In the genomic region with DNA sequence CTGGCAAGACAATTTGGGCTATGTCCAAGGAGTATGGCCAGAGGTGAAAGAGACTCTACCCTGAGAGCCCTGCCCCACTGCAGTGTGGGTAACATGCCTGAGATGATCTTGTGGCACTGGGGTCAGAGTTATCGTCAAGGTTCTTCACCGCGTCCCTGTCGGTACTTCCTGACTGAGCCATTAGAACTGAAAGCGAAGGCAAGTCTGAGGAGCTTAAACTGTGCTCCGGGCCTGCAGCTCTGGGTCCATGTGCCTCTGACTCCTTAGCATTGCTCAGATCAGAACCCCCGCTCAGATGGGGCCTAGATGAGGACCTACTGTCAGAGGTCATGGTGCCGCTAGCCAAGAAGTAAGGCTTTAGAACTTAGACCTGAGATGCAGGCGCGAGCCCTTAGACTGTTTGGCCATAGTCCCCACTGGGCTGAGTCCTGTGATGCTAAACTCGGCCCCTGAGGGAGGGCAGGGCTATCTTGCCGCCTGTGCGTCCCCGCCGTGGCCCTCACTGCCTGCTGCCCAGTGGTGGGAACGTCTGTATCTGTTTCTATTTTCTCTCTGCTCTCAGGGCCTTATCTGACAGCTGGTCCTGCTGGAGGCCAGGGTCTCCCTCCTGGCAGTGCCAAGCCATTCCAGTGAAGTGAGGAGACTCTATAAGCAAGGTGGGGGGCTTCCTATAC, we compare ENCODE assay signal across 12 mouse cellular contexts. TPM values are rescaled to one million over a fixed set of nuclear protein-coding genes. Genes with fewer than 3 reads are reported as not detected.
DNase-seq lines count a peak whose midpoint lies in the region; ATAC-seq lines count a peak whose summit lies in the region.
"Had no signal": no experiment of that assay in that cellular context is flagged by ENCODE, and none has a peak within 500 bp of the region (broad histone marks: within the 10 kb centered on the region; RNA-seq: fewer than 3 reads in every experiment).

No protein-coding gene starts in this region.

- no peaks in the 10 kb centered on the region for H3K9me3 ChIP-seq in megakaryocyte, embryonic 14.5 days
- H3K9me3 ChIP-seq in heart, embryonic 11.5 days (replicated peaks; ENCODE audit: control insufficient read depth, low read length), result no peaks in the 10 kb centered on the region
- H3K9me3 ChIP-seq in intestine, embryonic 15.5 days, result no peaks in the 10 kb centered on the region
- no peaks in the 10 kb centered on the region for H3K9me3 ChIP-seq in midbrain, embryonic 14.5 days (ENCODE audit: control insufficient read depth, low read length)
- H3K9me3 ChIP-seq: embryonic facial prominence, embryonic 15.5 days had no signal

- H3K36me3 ChIP-seq in megakaryocyte, embryonic 14.5 days (replicated peaks; ENCODE audit: low read length), result peaks cover 96% of the 10 kb centered on the region
- no peaks in the 10 kb centered on the region for H3K36me3 ChIP-seq in heart, embryonic 11.5 days (ENCODE audit: control insufficient read depth, insufficient read depth, low read length)
- no peaks in the 10 kb centered on the region for H3K36me3 ChIP-seq in intestine, embryonic 15.5 days
- H3K36me3 ChIP-seq in midbrain, embryonic 14.5 days (ENCODE audit: control insufficient read depth, insufficient read depth, low read length), result no peaks in the 10 kb centered on the region
- H3K36me3 ChIP-seq: embryonic facial prominence, embryonic 15.5 days had no signal

- peak overlapping the region; percentile 87 for H3K27ac ChIP-seq in heart, embryonic 11.5 days (ENCODE audit: low read depth, low read length)
- H3K27ac ChIP-seq in intestine, embryonic 15.5 days, result peak overlapping the region; percentile 32; the same call in 1 of the 2 replicates
- H3K27ac ChIP-seq in midbrain, embryonic 14.5 days (replicated peaks; ENCODE audit: low read depth, low read length), result peak overlapping the region; percentile 78; the same call in 1 of the 2 replicates
- H3K27ac ChIP-seq: embryonic facial prominence, embryonic 15.5 days had no signal

- H3K4me1 ChIP-seq in megakaryocyte, embryonic 14.5 days, result peaks cover 100% of the 10 kb centered on the region
- H3K4me1 ChIP-seq in heart, embryonic 11.5 days (ENCODE audit: control insufficient read depth, insufficient read depth, low read length), result peaks cover 99% of the 10 kb centered on the region
- peaks cover 72% of the 10 kb centered on the region for H3K4me1 ChIP-seq in intestine, embryonic 15.5 days (replicated peaks)
- H3K4me1 ChIP-seq in midbrain, embryonic 14.5 days (ENCODE audit: control insufficient read depth, insufficient read depth, low read length), result peaks cover 42% of the 10 kb centered on the region; the same call in 1 of the 2 replicates

- peak overlapping the region; percentile 49 for H3K4me2 ChIP-seq in heart, embryonic 11.5 days
- no peak overlapping the region for H3K4me2 ChIP-seq in intestine, embryonic 15.5 days (replicated peaks)
- no peak overlapping the region for H3K4me2 ChIP-seq in midbrain, embryonic 14.5 days (ENCODE audit: low read length)
- H3K4me2 ChIP-seq: embryonic facial prominence, embryonic 15.5 days had no signal

- no peak for ATAC-seq in megakaryocyte, adult 5-6 weeks (ENCODE audit: poor library complexity, severe bottlenecking)
- ATAC-seq in heart, embryonic 11.5 days (replicated peaks; ENCODE audit: insufficient number of reproducible peaks, low FRiP score, low TSS enrichment), result no peak
- ATAC-seq in intestine, embryonic 15.5 days, result no peak
- no peak for ATAC-seq in midbrain, embryonic 14.5 days (ENCODE audit: low FRiP score, low TSS enrichment)

- WGBS in heart, embryonic 11.5 days (ENCODE audit: insufficient replicate concordance), result 24% methylated on average over 16 of the region's 16 CpGs
- 66% methylated on average over 16 of the region's 16 CpGs for WGBS in intestine, embryonic 15.5 days
- 65% methylated on average over 16 of the region's 16 CpGs for WGBS in midbrain, embryonic 14.5 days

- peak overlapping the region; percentile 40 for H3K9ac ChIP-seq in heart, embryonic 11.5 days (ENCODE audit: low read depth, low read length)
- H3K9ac ChIP-seq in intestine, embryonic 15.5 days, result no peak overlapping the region
- H3K9ac ChIP-seq in midbrain, embryonic 14.5 days (replicated peaks; ENCODE audit: low read length), result no peak overlapping the region
- H3K9ac ChIP-seq: embryonic facial prominence, embryonic 15.5 days had no signal

- DNase-seq in midbrain, embryonic 14.5 days, result no peak
- no peak for DNase-seq in layer of hippocampus, postnatal 10 days (ENCODE audit: low spot score in 2 of 2)
- DNase-seq in cerebellum, postnatal 4 days (ENCODE audit: low spot score in 2 of 2), result no peak
- no peak for DNase-seq in ovary, postnatal 14 days (ENCODE audit: low spot score)
- DNase-seq: cerebellum, postnatal 14 days; lung, adult 2 months; thymus, postnatal 4 days had no signal

- peak overlapping the region; percentile 87 for H3K4me3 ChIP-seq in megakaryocyte, embryonic 14.5 days (replicated peaks)
- H3K4me3 ChIP-seq in heart, embryonic 11.5 days (ENCODE audit: low read depth, low read length), result no peak overlapping the region
- no peak overlapping the region for H3K4me3 ChIP-seq in intestine, embryonic 15.5 days (replicated peaks)
- H3K4me3 ChIP-seq in midbrain, embryonic 14.5 days (replicated peaks; ENCODE audit: low read depth, low read length), result no peak overlapping the region
- H3K4me3 ChIP-seq: embryonic facial prominence, embryonic 15.5 days had no signal

- no peaks in the 10 kb centered on the region for H3K27me3 ChIP-seq in megakaryocyte, embryonic 14.5 days (replicated peaks)
- H3K27me3 ChIP-seq in heart, embryonic 11.5 days (ENCODE audit: control insufficient read depth, insufficient read depth, low read length), result no peaks in the 10 kb centered on the region
- no peaks in the 10 kb centered on the region for H3K27me3 ChIP-seq in intestine, embryonic 15.5 days (replicated peaks)
- H3K27me3 ChIP-seq in midbrain, embryonic 14.5 days (ENCODE audit: control insufficient read depth, insufficient read depth, low read length), result no peaks in the 10 kb centered on the region
- H3K27me3 ChIP-seq: embryonic facial prominence, embryonic 15.5 days had no signal

RNA-seq across cellular contexts. Expression of gene Zfpm1, which starts 17.8 kb away (rescaled TPM):
- 1,238 and 3,030 TPM in 2 replicates for polyA plus RNA-seq in megakaryocyte, embryonic 14.5 days (2012; ENCODE audit: insufficient read depth, low replicate concordance)
- total RNA-seq in megakaryocyte, adult 5-6 weeks (2015), result 4.3 and 4.5 TPM in 2 replicates
- total RNA-seq in megakaryocyte, adult 5-6 weeks (2017), result 4.8 and 5.6 TPM in 2 replicates
- polyA plus RNA-seq in heart, embryonic 11.5 days (2014; fragmentation: Nextera tagmentation; extraction: Ambion mirVana), result 6.9 and 7.9 TPM in 2 replicates
- polyA plus RNA-seq in intestine, embryonic 15.5 days (2015; fragmentation: Nextera tagmentation; extraction: Ambion mirVana), result 4.9 and 5.2 TPM in 2 replicates
- 2.3 TPM in 2 replicates for polyA plus RNA-seq in midbrain, embryonic 14.5 days (2014; fragmentation: Nextera tagmentation; extraction: Ambion mirVana)
- 10 to 100 TPM; 25.7 to 27.2 TPM for total RNA-seq in layer of hippocampus, postnatal 10 days (2021)

Comparison
In these comparisons a context has a peak if more than half of its experiments do, and no peak if none do; other contexts are left out.
1. H3K27ac ChIP-seq: peak in every context shown above with its lines; median percentile 87 in heart, embryonic 11.5 days; 78 in midbrain, embryonic 14.5 days; 32 in intestine, embryonic 15.5 days.
2. RNA of gene Zfpm1, which starts 17.8 kb away (polyA plus RNA-seq): 1,238 to 3,030 TPM in megakaryocyte, embryonic 14.5 days; 6.9 to 7.9 TPM in heart, embryonic 11.5 days, 4.9 to 5.2 TPM in intestine, embryonic 15.5 days and 2.3 TPM in midbrain, embryonic 14.5 days; every median in the first group is over 100 times any median in the second.